Mouse (Mus musculus) adrenal gland, adult 10 weeks (tissue): Measurements from ENCODE around the gene Tex22. TPM values are rescaled to one million over a fixed set of nuclear protein-coding genes. Genes with fewer than 3 reads are reported as not detected.

Experiments used
- polyA plus RNA-seq: library from polyadenylated mRNA; stranded (reverse); fragments of 350-450 nt; fragmentation: Illumina TruSeq; extraction: RNeasy Lipid Tissue Mini Kit (QIAGEN cat#74804); gene quantifications from one replicate; pipeline ENCODE4 v1.2.3, GENCODE M21; 2014; ENCODE audit warnings: low read depth, low replicate concordance

The Tex22 gene
- polyA plus RNA-seq = not detected

GRCm38 (mm10) chr12:113074329-113075062 lies at the start of gene Tex22:
Tex22 (plus strand) TSS chr12:113074502.

GRCm38 (mm10) chr12:113097749-113098281 lies 23.5 kb downstream of the Tex22 start, which contains the start of gene Mta1:
Mta1 (plus strand) TSS chr12:113098278.

Other genes with a start within 250 kb of the Tex22 start
- gene Cdca4, start 245.1 kb upstream of the Tex22 start, polyA plus RNA-seq = 6.9 TPM
- not detected for gene Gpr132, start 206.3 kb upstream of the Tex22 start, polyA plus RNA-seq
- 0.12 TPM for gene Jag2, start 144.7 kb upstream of the Tex22 start, polyA plus RNA-seq
- gene Nudt14, start 132.4 kb upstream of the Tex22 start, polyA plus RNA-seq = 0.93 TPM
- gene Btbd6, start 98.0 kb upstream of the Tex22 start, polyA plus RNA-seq = 1.1 TPM
- 20.1 TPM for gene Brf1, start 73.8 kb upstream of the Tex22 start, polyA plus RNA-seq
- gene Pacs2, start 60.0 kb upstream of the Tex22 start, polyA plus RNA-seq = 7.3 TPM
- gene Mta1, start 23.8 kb downstream of the Tex22 start, polyA plus RNA-seq = 21.4 TPM
- gene Crip2, start 65.7 kb downstream of the Tex22 start, polyA plus RNA-seq = 0.58 TPM
- 0.82 TPM for gene Crip1, start 71.8 kb downstream of the Tex22 start, polyA plus RNA-seq
- gene Tedc1, start 81.9 kb downstream of the Tex22 start, polyA plus RNA-seq = not detected
- gene Tmem121, start 111.4 kb downstream of the Tex22 start, polyA plus RNA-seq = not detected